Mouse (Mus musculus): ENCODE measurements at regions not wholly inside any gene's neighbourhood (a gene's known extent, or its start where the extent isn't known, plus 50 kb on each side); places are given as distances from the start of the nearest gene placed in this dataset.

GRCm38 (mm10) chr1:120911962-120912670 lies 309.9 kb downstream of the En1 start:
- no peak for TF ChIP-seq CTCF (IDR thresholded peaks at IDR 0.05; ENCODE audit: low read depth)
- TF ChIP-seq EP300 (IDR thresholded peaks at IDR 0.05; ENCODE audit: low read depth): no peak
